Mouse (Mus musculus) kidney, adult 2 months (tissue): ENCODE data around the gene Mlph.

Experiments
- CTCF ChIP-seq: fragments of 200-500 bp; conservative IDR thresholded peaks from 2 replicates; pipeline ENCODE4 v1.5.1; 2011; ENCODE audit warnings: low read depth, mild to moderate bottlenecking, control low read depth, low read length, moderate library complexity, mixed read lengths; ENCODE audit not compliant: insufficient read depth, insufficient read length
- POLR2A ChIP-seq: fragments of 200-500 bp; IDR thresholded peaks from one replicate; pipeline ENCODE4 v1.6.1; 2011; ENCODE audit warnings: low read depth, low read length, control low read depth

DNA sequence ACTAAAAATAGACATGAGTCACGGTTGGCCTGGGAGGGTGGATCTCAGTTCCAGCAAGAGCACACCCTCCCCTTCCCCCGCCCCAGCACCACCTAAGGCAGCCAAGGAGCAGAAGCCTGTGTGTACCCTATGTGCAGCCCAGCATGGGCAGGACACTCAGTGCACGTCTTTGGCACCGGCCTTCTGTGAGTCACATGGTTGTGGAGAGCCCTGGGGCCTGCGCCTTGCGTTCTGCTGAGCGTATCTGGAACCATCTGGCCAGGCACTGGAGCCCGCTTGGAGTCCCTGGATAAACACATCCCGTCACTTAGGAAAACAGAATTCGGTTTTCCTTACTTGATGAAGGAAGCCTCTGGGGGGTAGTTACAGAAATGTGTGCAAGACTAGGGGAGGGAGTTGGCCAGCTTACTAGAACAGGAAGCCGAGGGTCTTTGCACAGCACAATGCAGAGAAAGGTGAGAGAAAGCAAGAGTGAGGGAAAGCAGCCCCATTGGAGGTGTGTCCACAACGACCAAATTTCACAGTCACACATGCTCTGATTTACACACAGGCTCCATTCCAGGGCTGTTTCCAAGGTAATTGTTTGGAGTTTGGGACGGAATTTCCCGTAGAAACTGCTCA lies 18.0 kb upstream of the Mlph start:
- TF ChIP-seq CTCF, result no peak
- no peak for TF ChIP-seq POLR2A
